Mouse (Mus musculus): ENCODE results near the gene Lrch4.
A peak's percentile ranks its signal among the peaks of the same experiment; 100 is the strongest.

Gene Lrch4

GRCm38 (mm10) chr5:137628498-137629305 lies at the start of gene Lrch4, which contains the start of the genes Fbxo24 and Gm20605:
Gene Lrch4 (plus strand): TSS chr5:137629121.
Gene Fbxo24 (minus strand): TSS chr5:137629002.
Gene Gm20605 (plus strand): TSS chr5:137629175.
- DNase-seq (ENCODE audit: inconsistent age in 2 of 2, low spot score in 1 of 2), result peak; percentile 99 to 100

- DNase-seq (ENCODE audit: inconsistent age in 2 of 2, low spot score in 1 of 2), result no peak
Observed at GRCm38 (mm10) chr5:137580246-137580645, 48.7 kb upstream of the Lrch4 start.

- no peak for DNase-seq (ENCODE audit: inconsistent age in 2 of 2, low spot score in 1 of 2)
Observed at GRCm38 (mm10) chr5:137582702-137583101, 46.2 kb upstream of the Lrch4 start.

- DNase-seq (ENCODE audit: inconsistent age in 2 of 2, low spot score in 1 of 2), result peak in 1 of 2 experiments; percentile 46
Observed at GRCm38 (mm10) chr5:137583670-137584169, 45.2 kb upstream of the Lrch4 start.

- peak; percentile 76 to 92 for DNase-seq (ENCODE audit: inconsistent age in 2 of 2, low spot score in 1 of 2)
Observed at GRCm38 (mm10) chr5:137584976-137585375, 43.9 kb upstream of the Lrch4 start.

- DNase-seq (ENCODE audit: inconsistent age in 2 of 2, low spot score in 1 of 2), result no peak
Observed at GRCm38 (mm10) chr5:137590507-137590906, 38.4 kb upstream of the Lrch4 start.

GRCm38 (mm10) chr5:137595921-137596320 lies 33.0 kb upstream of the Lrch4 start:
- no peak for DNase-seq (ENCODE audit: inconsistent age in 2 of 2, low spot score in 1 of 2)

GRCm38 (mm10) chr5:137596601-137597261 lies 32.2 kb upstream of the Lrch4 start:
- DNase-seq (ENCODE audit: inconsistent age in 2 of 2, low spot score in 1 of 2), result peak in 1 of 2 experiments; percentile 58

- DNase-seq (ENCODE audit: inconsistent age in 2 of 2, low spot score in 1 of 2), result no peak
Observed at GRCm38 (mm10) chr5:137597625-137598024, 31.3 kb upstream of the Lrch4 start.

GRCm38 (mm10) chr5:137598100-137598826 lies 30.7 kb upstream of the Lrch4 start:
- DNase-seq (ENCODE audit: inconsistent age in 2 of 2, low spot score in 1 of 2), result no peak

GRCm38 (mm10) chr5:137599600-137599999 lies 29.3 kb upstream of the Lrch4 start:
- DNase-seq (ENCODE audit: inconsistent age in 2 of 2, low spot score in 1 of 2), result peak in 1 of 2 experiments; percentile 39

GRCm38 (mm10) chr5:137600281-137600618 lies 28.7 kb upstream of the Lrch4 start:
- no peak for DNase-seq (ENCODE audit: inconsistent age in 2 of 2, low spot score in 1 of 2)

GRCm38 (mm10) chr5:137600619-137601364 lies 28.1 kb upstream of the Lrch4 start, which contains the start of gene Mospd3:
Gene Mospd3 (minus strand): TSS chr5:137601058.
- peak; percentile 97 to 99 for DNase-seq (ENCODE audit: inconsistent age in 2 of 2, low spot score in 1 of 2)

- peak; percentile 44 to 75 for DNase-seq (ENCODE audit: inconsistent age in 2 of 2, low spot score in 1 of 2)
Observed at GRCm38 (mm10) chr5:137601365-137601729, 27.6 kb upstream of the Lrch4 start.

- peak in 1 of 2 experiments; percentile 33 for DNase-seq (ENCODE audit: inconsistent age in 2 of 2, low spot score in 1 of 2)
Observed at GRCm38 (mm10) chr5:137607860-137608653, 20.9 kb upstream of the Lrch4 start.

GRCm38 (mm10) chr5:137608654-137609190 lies 20.2 kb upstream of the Lrch4 start:
- peak in 1 of 2 experiments; percentile 44 for DNase-seq (ENCODE audit: inconsistent age in 2 of 2, low spot score in 1 of 2)

- DNase-seq (ENCODE audit: inconsistent age in 2 of 2, low spot score in 1 of 2), result peak in 1 of 2 experiments; percentile 76
Observed at GRCm38 (mm10) chr5:137609292-137609691, 19.6 kb upstream of the Lrch4 start.

- DNase-seq (ENCODE audit: inconsistent age in 2 of 2, low spot score in 1 of 2), result no peak
Observed at GRCm38 (mm10) chr5:137610056-137610455, 18.9 kb upstream of the Lrch4 start.

- DNase-seq (ENCODE audit: inconsistent age in 2 of 2, low spot score in 1 of 2), result peak; percentile 90 to 95
Observed at GRCm38 (mm10) chr5:137610548-137611244, 18.2 kb upstream of the Lrch4 start.

All from adrenal gland, adult (tissue).